Mouse (Mus musculus) A20 (cell line): ENCODE results near the gene Itga4.

Experiments
- DNase-seq: peaks from one replicate; pipeline ENCODE4 v3.0.0-alpha.2; 2011; ENCODE audit warnings: low read depth, low spot score

The Itga4 gene

GRCm38 (mm10) chr2:79266480-79266879 lies 11.3 kb downstream of the Itga4 start:
- DNase-seq, result no peak

- DNase-seq, result no peak
Observed at GRCm38 (mm10) chr2:79267181-79267580, 12.0 kb downstream of the Itga4 start.

- no peak for DNase-seq
Observed at GRCm38 (mm10) chr2:79268863-79269262, 13.6 kb downstream of the Itga4 start.

- DNase-seq, result no peak
Observed at GRCm38 (mm10) chr2:79270034-79270535, 14.9 kb downstream of the Itga4 start.

GRCm38 (mm10) chr2:79271838-79272237 lies 16.6 kb downstream of the Itga4 start:
- DNase-seq, result no peak

GRCm38 (mm10) chr2:79278581-79278980 lies 23.4 kb downstream of the Itga4 start:
- no peak for DNase-seq

- DNase-seq, result no peak
Observed at GRCm38 (mm10) chr2:79284206-79284605, 29.0 kb downstream of the Itga4 start.

GRCm38 (mm10) chr2:79290149-79290548 lies 34.9 kb downstream of the Itga4 start:
- no peak for DNase-seq

- DNase-seq, result no peak
Observed at GRCm38 (mm10) chr2:79291922-79292321, 36.7 kb downstream of the Itga4 start.

GRCm38 (mm10) chr2:79292431-79292830 lies 37.2 kb downstream of the Itga4 start:
- no peak for DNase-seq

GRCm38 (mm10) chr2:79302398-79302797 lies 47.2 kb downstream of the Itga4 start:
- no peak for DNase-seq

- no peak for DNase-seq
Observed at GRCm38 (mm10) chr2:79307549-79307948, 52.3 kb downstream of the Itga4 start.

GRCm38 (mm10) chr2:79309454-79310118 lies 54.4 kb downstream of the Itga4 start:
- DNase-seq, result no peak

GRCm38 (mm10) chr2:79312499-79312898 lies 57.3 kb downstream of the Itga4 start:
- DNase-seq, result no peak

- no peak for DNase-seq
Observed at GRCm38 (mm10) chr2:79315108-79315507, 59.9 kb downstream of the Itga4 start.

- DNase-seq, result no peak
Observed at GRCm38 (mm10) chr2:79316182-79316880, 61.1 kb downstream of the Itga4 start.

- DNase-seq, result no peak
Observed at GRCm38 (mm10) chr2:79328079-79328478, 72.9 kb downstream of the Itga4 start.

GRCm38 (mm10) chr2:79334661-79335060 lies 79.4 kb downstream of the Itga4 start:
- no peak for DNase-seq

- no peak for DNase-seq
Observed at GRCm38 (mm10) chr2:79336141-79336540, 80.9 kb downstream of the Itga4 start.

GRCm38 (mm10) chr2:79339003-79339402 lies 83.8 kb downstream of the Itga4 start:
- DNase-seq, result no peak

- DNase-seq, result no peak
Observed at GRCm38 (mm10) chr2:79343115-79343514, 87.9 kb downstream of the Itga4 start.

GRCm38 (mm10) chr2:79351179-79352099 lies 96.2 kb downstream of the Itga4 start:
- no peak for DNase-seq
